Mouse (Mus musculus) limb, embryonic 12.5 days (tissue): ENCODE measurements around the gene Zbp1. TPM values are rescaled to one million over a fixed set of nuclear protein-coding genes. Genes with fewer than 3 reads are reported as not detected.

Experiments used
- ATAC-seq: fragments of 200-750 bp; cut with Nextera tagmentation; 2 replicates; pipeline ENCODE4 v1.8.0; 2017; ENCODE audit warnings: low read depth, moderate TSS enrichment; ENCODE audit not compliant: insufficient number of reproducible peaks, insufficient read depth, low FRiP score, low TSS enrichment
- H3K27ac ChIP-seq: fragments of 300-500 bp; sonication (generic); 2 replicates; pipeline ENCODE4 v1.5.1; 2016; ENCODE audit warnings: mild to moderate bottlenecking, moderate library complexity
- H3K27me3 ChIP-seq: fragments of 300-500 bp; sonication (generic); 2 replicates; pipeline ENCODE4 v1.6.1; 2016; ENCODE audit warnings: mild to moderate bottlenecking, moderate library complexity
- H3K36me3 ChIP-seq: fragments of 300-500 bp; sonication (generic); 2 replicates; pipeline ENCODE4 v1.6.1; 2016; ENCODE audit warnings: mild to moderate bottlenecking, moderate library complexity
- H3K4me1 ChIP-seq: fragments of 300-500 bp; sonication (generic); replicated peaks from 2 replicates; pipeline ENCODE4 v1.6.1; 2016
- H3K4me2 ChIP-seq: fragments of 300-500 bp; sonication (generic); 2 replicates; pipeline ENCODE4 v1.6.1; 2016; ENCODE audit warnings: mild to moderate bottlenecking, moderate library complexity
- H3K4me3 ChIP-seq: fragments of 300-500 bp; sonication (generic); replicated peaks from 2 replicates; pipeline ENCODE4 v1.5.1; 2016; ENCODE audit warnings: mild to moderate bottlenecking
- H3K9ac ChIP-seq: fragments of 300-500 bp; sonication (generic); replicated peaks from 2 replicates; pipeline ENCODE4 v1.6.1; 2016; ENCODE audit warnings: mild to moderate bottlenecking, moderate library complexity
- H3K9me3 ChIP-seq: fragments of 300-500 bp; sonication (generic); 2 replicates; pipeline ENCODE4 v1.6.1; 2016; ENCODE audit warnings: mild to moderate bottlenecking, moderate library complexity
- WGBS: fragments of 180-500 bp; shearing (Covaris S2); methylation state at CpG from one replicate; pipeline ENCODE4 v1.1.7; 2016; 5-methylcytosine and 5-hydroxymethylcytosine counted together
- polyA plus RNA-seq: library from polyadenylated mRNA; unstranded; fragments of >200 nt; fragmentation: Nextera tagmentation; extraction: Ambion mirVana; gene quantifications from 2 replicates; pipeline ENCODE4 v1.2.1, GENCODE M21; 2016

The Zbp1 gene
- polyA plus RNA-seq, 1 experiment from 2014 or later = not detected

- Histone ChIP-seq H3K4me2 (no peak overlapping the region), H3K4me1 (peaks cover 33% of the 10 kb centered on the region), H3K4me3 (no peak overlapping the region), H3K9ac (no peak overlapping the region), H3K27me3 (no peaks in the 10 kb centered on the region), H3K36me3 (peaks cover 53% of the 10 kb centered on the region), H3K9me3 (no peaks in the 10 kb centered on the region), H3K27ac (no peak overlapping the region)
- no peak for ATAC-seq
- 90% methylated on average over 8 of the region's 8 CpGs for WGBS
Measured at GRCm38 (mm10) chr2:173226792-173227191, 8.1 kb upstream of the Zbp1 start.

- Histone ChIP-seq H3K4me1 (peaks cover 33% of the 10 kb centered on the region), H3K27ac (no peak overlapping the region), H3K27me3 (no peaks in the 10 kb centered on the region), H3K4me2 (no peak overlapping the region), H3K36me3 (peaks cover 45% of the 10 kb centered on the region), H3K9ac (no peak overlapping the region), H3K4me3 (no peak overlapping the region), H3K9me3 (no peaks in the 10 kb centered on the region)
- WGBS = 81% methylated on average over 7 of the region's 7 CpGs
- ATAC-seq = no peak
Measured at GRCm38 (mm10) chr2:173225906-173226305, 7.2 kb upstream of the Zbp1 start.

GRCm38 (mm10) chr2:173224832-173225231 is 6.1 kb upstream of the Zbp1 start:
- Histone ChIP-seq H3K4me2 (no peak overlapping the region), H3K9me3 (no peaks in the 10 kb centered on the region), H3K27ac (0 out of 2 replicates have a peak overlapping the region, but pooled peaks have one; percentile 4), H3K4me3 (no peak overlapping the region), H3K36me3 (peaks cover 37% of the 10 kb centered on the region), H3K4me1 (peaks cover 26% of the 10 kb centered on the region), H3K9ac (no peak overlapping the region), H3K27me3 (no peaks in the 10 kb centered on the region)
- WGBS = 71% methylated on average over 7 of the region's 7 CpGs
- ATAC-seq = no peak

- no peak overlapping the region for H3K9ac ChIP-seq
- no peak for ATAC-seq
- H3K4me1 ChIP-seq = peaks cover 23% of the 10 kb centered on the region
- H3K27ac ChIP-seq = no peak overlapping the region
- no peak overlapping the region for H3K4me3 ChIP-seq
- H3K4me2 ChIP-seq = no peak overlapping the region
- WGBS = 20% methylated on average over 3 of the region's 3 CpGs
- no peaks in the 10 kb centered on the region for H3K27me3 ChIP-seq
- no peaks in the 10 kb centered on the region for H3K9me3 ChIP-seq
- H3K36me3 ChIP-seq = peaks cover 36% of the 10 kb centered on the region
Measured at GRCm38 (mm10) chr2:173224097-173224496, 5.4 kb upstream of the Zbp1 start.

- Histone ChIP-seq H3K9ac (no peak overlapping the region), H3K9me3 (no peaks in the 10 kb centered on the region), H3K27me3 (0 out of 2 replicates have a peak, but pooled peaks cover 2% of the 10 kb centered on the region), H3K4me2 (no peak overlapping the region), H3K4me1 (peaks cover 23% of the 10 kb centered on the region), H3K4me3 (no peak overlapping the region), H3K36me3 (peaks cover 30% of the 10 kb centered on the region), H3K27ac (no peak overlapping the region)
- ATAC-seq = no peak
- WGBS = 56% methylated on average over 3 of the region's 3 CpGs
Measured at GRCm38 (mm10) chr2:173223496-173223895, 4.8 kb upstream of the Zbp1 start.

GRCm38 (mm10) chr2:173220754-173221153 is 2.0 kb upstream of the Zbp1 start:
- Histone ChIP-seq H3K9ac (no peak overlapping the region), H3K4me1 (peaks cover 23% of the 10 kb centered on the region), H3K27me3 (0 out of 2 replicates have a peak, but pooled peaks cover 10% of the 10 kb centered on the region), H3K27ac (no peak overlapping the region), H3K9me3 (no peaks in the 10 kb centered on the region), H3K4me3 (no peak overlapping the region), H3K4me2 (no peak overlapping the region), H3K36me3 (peaks cover 6% of the 10 kb centered on the region)
- ATAC-seq = no peak
- WGBS = 91% methylated on average over 9 of the region's 9 CpGs

- H3K4me1 ChIP-seq = peaks cover 14% of the 10 kb centered on the region
- H3K36me3 ChIP-seq = no peaks in the 10 kb centered on the region
- no peak for ATAC-seq
- no peak overlapping the region for H3K4me3 ChIP-seq
- H3K9ac ChIP-seq = no peak overlapping the region
- H3K9me3 ChIP-seq = 0 out of 2 replicates have a peak, but pooled peaks cover 2% of the 10 kb centered on the region
- WGBS = 40% methylated on average over 10 of the region's 10 CpGs
- H3K27ac ChIP-seq = no peak overlapping the region
- 0 out of 2 replicates have a peak, but pooled peaks cover 10% of the 10 kb centered on the region for H3K27me3 ChIP-seq
- no peak overlapping the region for H3K4me2 ChIP-seq
Measured at GRCm38 (mm10) chr2:173219256-173219954, 682 bp upstream of the Zbp1 start.

- Histone ChIP-seq H3K27ac (no peak overlapping the region), H3K4me3 (no peak overlapping the region), H3K4me2 (no peak overlapping the region), H3K9me3 (peaks cover 3% of the 10 kb centered on the region; the same call in 1 of the 2 replicates), H3K4me1 (no peaks in the 10 kb centered on the region; the same call in 1 of the 2 replicates), H3K27me3 (0 out of 2 replicates have a peak, but pooled peaks cover 10% of the 10 kb centered on the region), H3K9ac (no peak overlapping the region), H3K36me3 (no peaks in the 10 kb centered on the region)
- ATAC-seq = no peak
- 87% methylated on average over 5 of the region's 5 CpGs for WGBS
Measured at GRCm38 (mm10) chr2:173217763-173218258, 912 bp downstream of the Zbp1 start.

GRCm38 (mm10) chr2:173217246-173217645 is 1.5 kb downstream of the Zbp1 start:
- WGBS = 70% methylated on average over 3 of the region's 3 CpGs
- no peak for ATAC-seq

GRCm38 (mm10) chr2:173216840-173217239 is 1.9 kb downstream of the Zbp1 start:
- Histone ChIP-seq H3K36me3 (no peaks in the 10 kb centered on the region), H3K4me1 (no peaks in the 10 kb centered on the region), H3K9ac (no peak overlapping the region), H3K4me2 (no peak overlapping the region), H3K27ac (no peak overlapping the region), H3K9me3 (peaks cover 3% of the 10 kb centered on the region; the same call in 1 of the 2 replicates), H3K27me3 (peaks cover 13% of the 10 kb centered on the region; the same call in 1 of the 2 replicates), H3K4me3 (no peak overlapping the region)
- WGBS = 86% methylated on average over 7 of the region's 7 CpGs
- no peak for ATAC-seq

More at GRCm38 (mm10) chr2:173217246-173217645, 1.5 kb downstream of the Zbp1 start:
- Histone ChIP-seq H3K27ac (no peak overlapping the region), H3K27me3 (peaks cover 12% of the 10 kb centered on the region; the same call in 1 of the 2 replicates), H3K4me3 (no peak overlapping the region), H3K9me3 (peaks cover 3% of the 10 kb centered on the region; the same call in 1 of the 2 replicates), H3K9ac (no peak overlapping the region), H3K4me2 (no peak overlapping the region), H3K36me3 (no peaks in the 10 kb centered on the region), H3K4me1 (no peaks in the 10 kb centered on the region)

GRCm38 (mm10) chr2:173212227-173212626 is 6.5 kb downstream of the Zbp1 start:
- H3K36me3 ChIP-seq = no peaks in the 10 kb centered on the region
- no peak overlapping the region for H3K4me2 ChIP-seq
- no peak overlapping the region for H3K9ac ChIP-seq
- H3K27me3 ChIP-seq = peaks cover 2% of the 10 kb centered on the region; the same call in 1 of the 2 replicates
- no peaks in the 10 kb centered on the region for H3K4me1 ChIP-seq
- WGBS = 73% methylated on average over 4 of the region's 4 CpGs
- H3K4me3 ChIP-seq = no peak overlapping the region
- no peak for ATAC-seq
- peaks cover 3% of the 10 kb centered on the region; the same call in 1 of the 2 replicates for H3K9me3 ChIP-seq
- H3K27ac ChIP-seq = no peak overlapping the region
